Mouse (Mus musculus) urinary bladder, postnatal 25 days (tissue): ENCODE data around the gene Acp5.
A peak's percentile ranks its signal among the peaks of the same experiment; 100 is the strongest.
"Not testable (repeated sequence)": the region's sequence is repeated elsewhere in the genome, so short reads cannot be mapped to it uniquely, and the experiment has no call there.

Source experiments
- DNase-seq: peaks from one replicate; pipeline ENCODE4 v3.0.0; 2022; ENCODE audit warnings: low spot score

Acp5 gene

DNA sequence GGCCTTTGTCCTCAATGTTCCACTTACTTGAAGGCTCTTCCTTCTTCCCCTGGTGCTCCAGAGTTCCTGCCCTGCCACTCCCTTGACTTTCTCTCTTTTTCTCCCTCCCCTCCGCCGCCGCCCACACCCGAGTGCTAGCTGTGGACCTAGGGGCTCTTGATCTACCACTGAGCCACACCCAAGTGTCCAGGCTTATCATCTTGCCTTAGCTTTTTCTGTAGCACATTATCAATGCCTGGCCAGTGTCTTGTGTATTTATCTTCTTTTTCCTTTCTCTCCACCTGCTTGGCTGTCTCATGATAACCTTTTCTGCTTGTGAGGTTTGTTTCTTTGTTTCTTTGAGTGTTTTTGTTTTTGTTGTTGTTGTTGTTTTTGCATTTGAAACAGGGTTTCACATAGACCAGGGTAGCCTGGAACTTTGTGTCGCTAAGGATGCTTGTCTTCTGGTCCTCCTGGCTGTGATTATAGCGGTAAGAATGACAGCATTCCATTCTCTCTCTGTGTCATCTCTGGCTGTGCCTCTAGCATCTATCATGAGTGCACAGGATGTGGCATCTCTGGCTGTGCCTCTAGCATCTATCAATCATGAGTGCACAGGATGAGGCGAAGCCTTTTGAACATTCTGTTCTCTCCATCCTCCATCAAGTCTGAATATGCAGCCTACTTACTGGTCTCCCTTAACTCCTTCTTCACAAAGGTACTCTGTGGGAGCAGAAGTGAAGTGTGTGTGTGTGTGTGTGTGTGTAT, at the start of gene Acp5:
Gene Acp5 (minus strand): TSS at position 68 of the 747 bp plus-strand sequence.
- no peak for DNase-seq

DNA sequence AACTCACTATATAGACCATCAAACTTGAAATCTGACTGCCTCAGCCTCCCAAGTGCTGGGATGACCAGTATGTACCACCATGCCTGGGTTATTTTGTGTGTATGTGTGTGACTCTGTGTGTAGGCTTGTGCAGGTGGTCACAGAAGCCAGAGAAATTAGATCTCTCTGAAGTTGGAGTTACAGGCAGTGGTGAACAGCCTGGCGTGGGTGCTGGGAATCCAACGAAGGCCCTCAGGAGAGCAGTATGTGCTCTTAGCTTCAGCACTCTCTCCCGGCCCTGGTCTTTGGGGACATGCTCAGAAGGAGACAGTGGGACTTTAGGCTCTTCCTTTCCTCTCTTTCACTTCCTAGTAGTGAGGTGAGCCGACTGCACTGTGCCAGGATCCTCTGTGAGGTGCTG, 36.8 kb upstream of the Acp5 start:
- DNase-seq: no peak

- no peak for DNase-seq
Observed at GRCm38 (mm10) chr9:22169327-22169726, 33.8 kb upstream of the Acp5 start.

GRCm38 (mm10) chr9:22167751-22168150, 32.2 kb upstream of the Acp5 start:
- no peak for DNase-seq

GRCm38 (mm10) chr9:22166686-22167085, 31.2 kb upstream of the Acp5 start:
- DNase-seq: no peak

- no peak for DNase-seq
Observed at GRCm38 (mm10) chr9:22165964-22166363, 30.5 kb upstream of the Acp5 start.

DNA sequence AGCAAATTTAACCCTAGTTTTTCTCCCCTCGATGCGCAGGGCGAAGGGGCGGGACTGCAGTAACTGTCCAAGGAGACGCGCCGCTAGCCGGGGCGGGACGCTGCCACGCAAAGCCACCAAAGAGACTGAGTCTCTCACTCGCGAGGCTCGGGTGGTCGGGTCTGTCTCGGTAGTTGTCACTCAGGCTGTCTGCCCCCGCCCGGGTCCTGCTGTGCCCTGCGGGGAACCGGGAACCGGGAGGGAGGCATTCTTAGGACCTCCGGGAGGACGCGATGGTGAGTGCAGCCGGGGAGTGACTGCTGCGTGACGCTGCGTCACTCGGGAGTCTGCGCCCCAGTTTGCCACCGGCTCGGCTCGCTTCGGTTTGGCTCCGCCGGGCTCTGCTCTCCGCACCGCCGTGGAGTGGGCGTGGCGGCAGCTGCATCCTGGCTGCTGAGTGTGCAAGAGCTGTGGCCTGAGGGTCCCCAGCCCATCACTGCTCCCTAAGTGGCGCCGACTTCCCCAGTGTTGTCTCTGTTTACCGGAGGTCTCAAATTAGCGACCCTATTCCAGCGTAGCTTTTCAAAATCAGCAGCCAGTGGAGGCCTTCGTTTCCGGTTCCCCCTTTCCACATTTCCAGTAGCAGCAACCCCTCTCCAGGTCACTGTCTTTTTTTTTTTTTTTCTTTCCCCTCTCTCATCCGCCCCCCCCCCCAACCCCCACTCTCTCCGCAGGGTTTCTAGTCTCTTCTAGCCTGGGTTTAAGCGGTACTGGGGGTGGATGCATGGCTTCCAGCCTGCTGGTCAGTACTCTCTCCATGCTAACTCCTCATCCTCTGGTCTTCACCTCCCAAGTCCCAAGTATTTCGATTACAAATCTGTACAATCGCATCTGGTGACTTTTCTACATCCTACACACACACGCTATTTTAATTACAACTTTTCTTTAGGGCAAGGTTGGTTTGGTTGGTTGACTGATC, 29.5 kb upstream of the Acp5 start:
- DNase-seq: no peak

- no peak for DNase-seq
Observed at GRCm38 (mm10) chr9:22162912-22163311, 27.4 kb upstream of the Acp5 start.

GRCm38 (mm10) chr9:22162305-22162704, 26.8 kb upstream of the Acp5 start:
- DNase-seq: no peak

DNA sequence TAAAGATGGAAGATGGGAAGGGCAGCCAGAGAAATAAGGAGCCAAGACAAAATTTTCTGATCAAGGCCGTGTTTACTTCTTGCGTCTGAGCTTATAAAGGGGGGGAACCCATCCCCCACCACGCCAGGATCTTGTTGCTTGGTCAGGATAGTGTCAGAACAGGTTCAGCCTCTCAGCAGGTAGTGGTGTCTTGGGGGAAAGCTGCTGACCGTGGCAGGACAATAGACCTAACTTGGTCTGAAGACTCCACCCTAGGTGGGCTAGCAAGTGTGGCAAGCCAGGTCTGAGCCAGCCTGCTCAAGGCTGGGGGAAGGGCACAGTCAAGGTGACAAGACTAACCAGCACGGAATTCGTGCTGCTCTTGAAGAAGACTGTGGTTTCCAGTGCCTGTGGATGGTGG, 25.8 kb upstream of the Acp5 start:
- no peak for DNase-seq

DNA sequence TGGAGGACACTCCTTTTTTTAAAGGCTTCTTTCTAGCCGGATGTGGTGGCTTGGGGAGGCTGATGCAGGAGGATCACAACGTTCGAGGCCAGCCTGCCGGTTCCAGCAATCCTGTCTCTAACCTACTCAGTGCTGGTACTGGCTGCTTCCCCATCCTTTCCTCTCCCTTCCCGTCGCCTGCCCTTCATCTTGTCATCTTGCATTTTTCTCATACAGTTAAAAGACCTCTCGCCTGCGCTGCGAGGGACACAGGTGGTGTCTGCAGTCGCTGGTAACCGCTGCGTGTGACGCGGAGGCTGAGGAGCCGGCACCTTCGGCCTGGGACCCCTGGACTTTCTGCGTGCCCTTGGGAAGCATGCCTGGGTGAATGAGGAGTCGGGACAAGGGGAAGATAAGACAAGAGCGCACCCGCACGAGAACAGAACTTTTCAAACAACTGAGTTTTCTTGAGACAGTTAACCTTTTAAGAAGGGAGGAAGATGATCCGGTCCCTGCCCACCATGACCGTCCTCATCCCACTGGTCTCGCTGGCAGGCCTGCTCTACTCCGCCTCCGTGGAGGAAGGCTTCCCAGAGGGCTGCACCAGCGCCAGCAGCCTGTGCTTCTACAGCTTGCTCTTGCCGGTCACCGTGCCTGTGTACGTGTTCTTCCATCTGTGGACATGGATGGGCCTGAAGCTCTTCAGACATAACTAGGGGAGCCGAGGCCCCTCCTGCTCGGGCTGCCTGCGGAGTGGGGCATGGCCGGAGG, 22.2 kb upstream of the Acp5 start:
- no peak for DNase-seq

- peak; percentile 98 for DNase-seq
Observed at GRCm38 (mm10) chr9:22156497-22157245, 21.2 kb upstream of the Acp5 start, which contains the start of gene Pigyl. Gene Pigyl, plus strand, starts transcription at chr9:22156846.

DNA sequence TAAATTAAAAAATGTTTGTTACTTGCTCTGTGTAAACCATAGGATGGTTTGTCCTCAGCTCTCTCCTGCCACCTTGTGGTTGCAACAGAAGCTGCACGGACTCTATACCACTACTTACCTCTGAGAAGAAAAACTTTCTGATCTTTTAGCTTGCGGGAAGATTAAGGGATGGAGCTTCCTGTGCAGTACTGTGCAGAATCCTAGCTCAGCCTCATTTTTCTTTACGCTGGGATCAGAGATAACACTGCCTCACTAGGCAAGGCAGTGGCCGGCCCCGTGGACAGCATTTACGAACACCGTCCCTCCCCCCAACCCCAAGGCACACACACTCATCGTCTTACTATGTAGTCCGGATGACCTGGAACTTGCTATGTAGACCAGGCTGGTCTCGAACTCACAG, 20.1 kb upstream of the Acp5 start:
- DNase-seq: peak; percentile 70

- DNase-seq: no peak
Observed at GRCm38 (mm10) chr9:22153810-22154209, 18.3 kb upstream of the Acp5 start.

DNA sequence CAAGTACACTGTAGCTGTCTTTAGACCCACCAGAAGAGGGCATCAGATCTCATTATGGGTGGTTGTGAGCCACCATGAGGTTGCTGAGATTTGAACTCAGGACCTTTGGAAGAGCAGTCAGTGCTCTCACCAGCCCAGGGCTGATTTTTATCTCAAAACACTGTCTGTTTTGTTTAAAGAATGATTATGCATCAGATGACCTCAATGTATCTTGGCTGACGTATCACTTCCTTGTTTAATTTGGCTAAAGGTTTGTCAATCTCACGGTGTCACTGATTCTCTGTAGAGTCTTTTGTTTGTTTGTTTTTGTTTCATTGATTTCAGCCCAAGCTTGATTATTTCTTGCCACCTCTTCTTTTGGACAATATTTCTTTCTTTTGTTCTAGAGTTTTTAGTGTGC, 15.4 kb upstream of the Acp5 start:
- no peak for DNase-seq

DNA sequence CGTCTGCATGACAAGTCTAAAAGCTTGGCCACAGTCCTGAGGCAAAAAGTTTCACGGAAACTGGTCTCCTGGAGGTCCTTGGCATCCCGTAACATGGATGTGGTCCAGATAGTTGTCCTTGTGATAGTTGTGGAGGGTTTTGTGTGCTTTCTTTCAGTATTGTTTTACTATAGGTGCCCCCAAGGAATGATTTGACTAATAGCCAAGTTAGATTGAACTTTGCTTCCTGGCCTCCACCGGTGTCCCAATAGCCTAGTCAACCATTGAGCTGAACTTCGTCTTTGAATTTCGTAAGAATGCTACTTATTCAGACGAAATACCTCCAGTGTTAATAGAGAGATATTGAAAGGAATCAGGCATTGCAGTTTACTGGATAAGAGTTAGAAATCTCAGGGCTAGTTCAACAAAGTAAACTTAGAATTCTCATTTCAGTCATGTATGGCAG, 14.8 kb upstream of the Acp5 start:
- DNase-seq: not testable (repeated sequence)

- no peak for DNase-seq
Observed at GRCm38 (mm10) chr9:22149426-22150248, 14.1 kb upstream of the Acp5 start.

- no peak for DNase-seq
Observed at GRCm38 (mm10) chr9:22144304-22144965, 8.9 kb upstream of the Acp5 start.

- peak; percentile 90 for DNase-seq
Observed at GRCm38 (mm10) chr9:22143108-22144037, 7.9 kb upstream of the Acp5 start.
